Mouse (Mus musculus) E14TG2a.4 (cell line): ENCODE data around the gene Abhd2.

ENCODE experiments used
- CTCF ChIP-seq: conservative IDR thresholded peaks from 2 replicates; pipeline ENCODE4 v1.5.1; 2014; ENCODE audit warnings: low read length
- NANOG ChIP-seq: IDR thresholded peaks from 2 replicates; pipeline ENCODE4 v1.6.1; 2014; ENCODE audit warnings: borderline replicate concordance, low read length, mixed read lengths
- POU5F1 ChIP-seq: IDR thresholded peaks from 2 replicates; pipeline ENCODE4 v1.6.1; 2014; ENCODE audit warnings: low read length, borderline replicate concordance

- TF ChIP-seq CTCF = no peak
- TF ChIP-seq POU5F1 = no peak
- TF ChIP-seq NANOG = no peak
These were observed 16.3 kb upstream of the Abhd2 start for GRCm38 (mm10) chr7:79256716-79257115.
